Mouse (Mus musculus) layer of hippocampus, adult 2 months (tissue): ENCODE measurements around the gene Cadps2. TPM values are rescaled to one million over a fixed set of nuclear protein-coding genes. Genes with fewer than 3 reads are reported as not detected.

ENCODE experiments used
- DNase-seq, 2 experiments: peaks; one replicate each; pipeline ENCODE4 v3.0.0; 2022; ENCODE audit warnings: low spot score in 2 of 2
- H3K27ac ChIP-seq: fragments of 200-600 bp; 2 replicates; pipeline ENCODE4 v1.8.1; 2022
- H3K4me3 ChIP-seq: fragments of 200-600 bp; 2 replicates; pipeline ENCODE4 v1.8.1; 2022; ENCODE audit warnings: mild to moderate bottlenecking
- CTCF ChIP-seq: fragments of 200-600 bp; conservative IDR thresholded peaks from 2 replicates; pipeline ENCODE4 v1.8.1; 2022; ENCODE audit warnings: antibody characterized with exemption, mild to moderate bottlenecking, moderate library complexity
- total RNA-seq, 2 experiments: library from RNA; stranded (reverse); gene quantifications; 2 replicates each; pipeline ENCODE4 v1.2.3; 2021

Gene Cadps2
- total RNA-seq, 2 experiments from 2014 or later = 81.1 to 81.7 TPM

- TF ChIP-seq CTCF = no peak
- Histone ChIP-seq H3K27ac (no peak overlapping the region), H3K4me3 (no peak overlapping the region)
- no peak for DNase-seq
Measured at GRCm38 (mm10) chr6:23247512-23248312, 591.5 kb downstream of the Cadps2 start.

DNA sequence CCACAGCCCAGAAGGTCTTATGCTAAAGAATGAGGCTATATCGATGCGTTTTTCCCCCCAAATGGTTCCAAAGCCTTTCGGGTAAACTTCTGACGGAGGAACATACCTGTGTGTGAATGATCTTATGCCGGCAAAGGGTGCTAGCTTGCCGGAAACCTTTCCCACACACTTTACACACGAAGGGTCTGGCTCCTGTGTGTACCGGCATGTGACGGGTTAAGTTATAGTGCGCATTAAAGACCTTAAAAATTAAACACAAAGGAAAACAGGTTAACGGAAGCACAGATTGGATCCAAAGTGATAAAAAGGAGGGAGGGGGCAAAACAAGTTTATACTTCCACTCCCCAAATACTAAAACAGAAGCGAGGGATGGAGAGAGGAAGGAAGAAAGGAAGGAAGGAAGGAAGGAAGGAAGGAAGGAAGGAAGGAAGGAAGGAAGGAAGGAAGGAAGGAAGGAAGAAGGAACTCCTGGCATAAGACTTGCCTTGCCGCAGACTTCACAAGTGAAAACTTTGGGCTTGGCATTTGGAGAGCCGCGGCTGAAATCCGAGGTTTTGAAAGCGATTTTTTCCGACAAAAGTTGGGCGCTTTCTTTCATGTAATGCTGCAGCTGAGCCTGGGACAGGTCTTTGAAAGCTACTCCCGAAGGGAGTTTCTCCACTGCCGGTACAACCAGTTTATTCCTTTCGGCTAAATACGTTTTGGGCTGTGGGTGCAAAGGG lies 592.3 kb downstream of the Cadps2 start:
- H3K4me3 ChIP-seq = no peak overlapping the region
- no peak overlapping the region for H3K27ac ChIP-seq
- TF ChIP-seq CTCF = no peak
- DNase-seq = no peak

DNA sequence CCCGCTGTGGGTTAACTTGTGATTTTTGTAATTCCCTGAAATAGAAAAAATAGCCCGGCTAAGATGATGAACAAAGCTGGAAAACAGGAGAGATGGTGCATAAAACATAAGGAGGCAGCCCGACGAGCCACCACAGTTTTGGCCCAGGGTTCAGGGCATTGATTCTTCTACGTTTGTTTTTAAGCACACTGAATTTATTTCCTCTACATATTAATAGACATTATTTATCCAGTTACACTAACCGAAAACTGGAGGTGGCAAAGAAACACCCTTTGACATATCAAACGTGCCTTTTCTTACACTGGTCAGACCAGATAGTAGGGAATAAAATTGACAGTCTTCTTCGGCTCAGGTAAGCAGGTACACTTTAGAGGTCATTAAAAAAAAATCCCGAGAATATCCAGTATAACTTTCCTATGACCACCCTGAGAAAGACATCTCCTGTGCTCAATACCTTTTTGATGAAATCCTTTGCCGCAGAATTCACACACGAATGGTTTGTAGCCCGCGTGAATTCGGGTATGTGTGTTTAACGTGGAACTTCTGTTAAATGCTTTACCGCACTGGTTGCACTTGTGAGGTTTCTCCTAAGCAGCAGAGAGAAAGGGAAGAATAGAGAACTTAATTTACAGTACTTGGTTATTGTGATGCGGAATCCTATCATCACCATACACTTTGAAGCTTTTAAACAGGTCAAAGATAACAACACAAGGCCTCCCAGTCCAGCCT lies 593.0 kb downstream of the Cadps2 start:
- Histone ChIP-seq H3K4me3 (no peak overlapping the region), H3K27ac (no peak overlapping the region)
- no peak for DNase-seq
- no peak for TF ChIP-seq CTCF

DNA sequence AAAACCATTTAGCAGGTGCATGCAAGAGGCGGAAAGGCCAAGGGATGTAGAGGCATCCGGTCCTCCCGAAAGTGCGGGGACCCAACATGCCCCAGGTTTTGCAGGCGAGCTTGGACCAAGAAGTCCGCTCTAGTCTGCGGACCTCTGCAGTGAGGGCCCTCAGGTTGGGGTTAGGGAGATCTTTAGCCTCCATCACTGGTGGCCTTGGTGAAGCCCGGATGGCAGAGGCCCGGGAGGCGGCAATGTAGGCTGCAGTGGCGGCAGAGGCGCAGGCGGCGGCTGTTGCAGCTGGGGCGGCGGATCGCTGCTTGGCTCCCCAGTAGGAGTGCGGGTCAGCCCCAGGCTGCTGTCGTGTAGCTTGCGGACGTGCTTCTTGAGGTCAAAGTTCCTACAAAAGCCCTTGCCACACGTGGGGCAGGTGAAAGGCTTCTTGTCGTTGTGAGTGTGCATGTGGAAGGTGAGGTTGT lies 593.6 kb downstream of the Cadps2 start:
- no peak overlapping the region for H3K27ac ChIP-seq
- no peak for DNase-seq
- no peak for TF ChIP-seq CTCF
- H3K4me3 ChIP-seq = no peak overlapping the region

DNA sequence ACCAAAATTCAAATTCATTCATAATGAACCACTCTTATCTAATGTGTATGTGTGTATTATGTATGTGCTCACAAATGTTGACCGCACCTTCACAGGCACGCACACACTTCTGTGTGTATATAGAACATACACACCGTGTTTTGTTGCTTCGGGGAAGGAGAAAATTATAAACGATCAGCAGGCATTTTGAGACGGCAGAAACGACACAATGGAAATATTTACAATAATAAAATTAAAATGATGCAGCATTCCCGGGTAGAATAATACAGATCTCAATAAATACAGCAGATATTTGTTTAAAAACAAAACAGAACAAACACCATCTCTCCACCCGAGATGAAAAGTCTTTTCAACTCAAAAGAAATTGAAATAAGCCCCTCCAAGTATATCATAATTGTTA lies 594.1 kb downstream of the Cadps2 start:
- no peak overlapping the region for H3K27ac ChIP-seq
- TF ChIP-seq CTCF = no peak
- no peak for DNase-seq
- H3K4me3 ChIP-seq = no peak overlapping the region

- no peak overlapping the region for H3K4me3 ChIP-seq
- DNase-seq = no peak
- no peak overlapping the region for H3K27ac ChIP-seq
- no peak for TF ChIP-seq CTCF
Measured at GRCm38 (mm10) chr6:23243821-23244760, 595.1 kb downstream of the Cadps2 start.

Other genes starting within 250 kb of the Cadps2 start
- gene Rnf133, start 189.1 kb downstream of the Cadps2 start, total RNA-seq = 1 to 10 TPM in 1 of 2 experiments, under 1 TPM in 1; 0.79 to 1.5 TPM
- 1 to 10 TPM; 1.1 to 1.4 TPM for gene Rnf148, start 184.3 kb downstream of the Cadps2 start, total RNA-seq
- gene Tas2r118, start 130.6 kb upstream of the Cadps2 start, total RNA-seq = not detected